Mouse (Mus musculus) kidney, embryonic 16.5 days (tissue): ENCODE measurements around the gene Dgcr8. TPM values are rescaled to one million over a fixed set of nuclear protein-coding genes. Genes with fewer than 3 reads are reported as not detected.
A peak's percentile ranks its signal among the peaks of the same experiment; 100 is the strongest.

Experiments used
- ATAC-seq: fragments of 200-750 bp; cut with Nextera tagmentation; 2 replicates; pipeline ENCODE4 v1.8.0; 2017; ENCODE audit warnings: moderate TSS enrichment; ENCODE audit not compliant: low FRiP score, low TSS enrichment
- H3K27ac ChIP-seq: fragments of 300-500 bp; sonication (generic); 2 replicates; pipeline ENCODE4 v1.5.1; 2014; ENCODE audit warnings: low read length
- H3K27me3 ChIP-seq: fragments of 300-500 bp; sonication (generic); 2 replicates; pipeline ENCODE4 v1.6.1; 2014; ENCODE audit warnings: low read length, control low read depth, mixed read lengths; ENCODE audit not compliant: insufficient read depth
- H3K36me3 ChIP-seq: fragments of 300-500 bp; sonication (generic); 2 replicates; pipeline ENCODE4 v1.6.1; 2014; ENCODE audit warnings: low read length, control low read depth, mixed read lengths; ENCODE audit not compliant: insufficient read depth
- H3K4me1 ChIP-seq: fragments of 300-500 bp; sonication (generic); 2 replicates; pipeline ENCODE4 v1.6.1; 2014; ENCODE audit warnings: low read length, control low read depth, mixed read lengths; ENCODE audit not compliant: insufficient read depth
- H3K4me2 ChIP-seq: fragments of 300-500 bp; sonication (generic); replicated peaks from 2 replicates; pipeline ENCODE4 v1.6.1; 2014; ENCODE audit warnings: low read depth, low read length
- H3K4me3 ChIP-seq: fragments of 300-500 bp; sonication (generic); 2 replicates; pipeline ENCODE4 v1.5.1; 2014; ENCODE audit warnings: mild to moderate bottlenecking, low read length
- H3K9ac ChIP-seq: fragments of 300-500 bp; sonication (generic); replicated peaks from 2 replicates; pipeline ENCODE4 v1.6.1; 2014; ENCODE audit warnings: low read length
- H3K9me3 ChIP-seq: fragments of 300-500 bp; sonication (generic); 2 replicates; pipeline ENCODE4 v1.6.1; 2016; ENCODE audit warnings: low read length, control low read depth
- WGBS: fragments of 180-500 bp; shearing (Covaris S2); extraction: QIAGEN DNeasy Blood & Tissue Kit; methylation state at CpG from one replicate; pipeline ENCODE4 v1.1.7; 2014; 5-methylcytosine and 5-hydroxymethylcytosine counted together
- microRNA counts: library from miRNA; unstranded; fragments of <30 nt; microRNA quantifications from one replicate; lab custom pipeline; 2016
- microRNA-seq: library from miRNA; unstranded; fragments of <30 nt; microRNA quantifications from one replicate; pipeline ENCODE4, GENCODE M21; 2016
- polyA plus RNA-seq: library from polyadenylated mRNA; unstranded; fragments of >200 nt; fragmentation: Nextera tagmentation; extraction: Ambion mirVana; gene quantifications from 2 replicates; pipeline ENCODE4 v1.2.1, GENCODE M21; 2015

The Dgcr8 gene
- polyA plus RNA-seq, 1 experiment from 2014 or later, result 33.9 TPM

DNA sequence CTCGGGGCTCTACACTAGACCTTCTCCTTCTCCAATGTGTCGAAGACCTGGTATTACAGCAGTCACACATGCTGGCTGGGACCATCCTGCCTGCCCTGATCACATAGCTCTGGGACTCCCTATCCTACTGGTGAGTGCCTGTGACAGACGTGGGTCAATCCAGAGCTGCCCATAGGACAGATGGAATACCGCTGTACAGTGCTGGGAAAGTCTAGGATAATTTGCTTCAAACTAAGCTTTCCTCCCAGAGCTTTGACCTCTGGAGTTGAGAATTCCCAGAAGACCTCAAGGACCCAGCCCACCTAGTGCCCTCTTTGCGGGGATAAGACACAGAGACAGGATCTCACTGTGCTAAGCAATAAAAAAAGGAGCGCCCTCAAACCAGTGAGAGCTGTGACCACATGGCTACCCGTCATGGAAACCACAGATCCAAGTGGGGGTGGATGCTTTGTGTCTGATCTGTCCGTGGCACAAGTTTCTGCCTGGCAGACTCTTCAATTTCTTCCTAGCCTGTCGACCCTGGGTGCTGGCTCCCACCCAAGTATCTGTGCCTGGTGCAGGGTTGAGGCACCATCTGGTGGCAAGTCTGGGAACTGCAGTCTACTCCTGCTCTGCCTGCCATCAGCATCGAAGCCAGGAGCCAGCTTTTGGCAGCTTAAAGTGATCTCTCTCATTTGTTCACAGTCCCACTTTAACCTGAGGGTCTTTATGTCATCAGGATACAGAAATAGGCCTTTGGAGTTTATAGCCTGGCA, 77.5 kb downstream of the Dgcr8 start:
- H3K4me3 ChIP-seq, result no peak overlapping the region
- no peak overlapping the region for H3K9ac ChIP-seq
- no peaks in the 10 kb centered on the region for H3K9me3 ChIP-seq
- H3K4me1 ChIP-seq, result no peaks in the 10 kb centered on the region
- 41% methylated on average over 10 of the region's 10 CpGs for WGBS
- no peak overlapping the region for H3K27ac ChIP-seq
- no peaks in the 10 kb centered on the region for H3K36me3 ChIP-seq
- ATAC-seq, result peak; percentile 57; the same call in 1 of the 2 replicates
- no peaks in the 10 kb centered on the region for H3K27me3 ChIP-seq
- no peak overlapping the region for H3K4me2 ChIP-seq

- Histone ChIP-seq H3K9ac (no peak overlapping the region), H3K9me3 (no peaks in the 10 kb centered on the region), H3K27me3 (no peaks in the 10 kb centered on the region), H3K36me3 (no peaks in the 10 kb centered on the region), H3K4me1 (no peaks in the 10 kb centered on the region), H3K4me3 (no peak overlapping the region), H3K4me2 (no peak overlapping the region), H3K27ac (no peak overlapping the region)
- ATAC-seq, result peak; percentile 16; the same call in 1 of the 2 replicates
- WGBS, result 20% methylated on average over 8 of the region's 8 CpGs
Measured at GRCm38 (mm10) chr16:18210701-18211416, 78.2 kb downstream of the Dgcr8 start.

MicroRNA genes within 50 kb of the gene (microRNA counts, 519-probe panel; counts per million panel counts)
- microRNA mmu-miR-1306 (lab: Ali Mortazavi, UCI) (1,765 counts per million, percentile 45 among the panel's probes with 10 or more counts), microRNA mmu-miR-185 (lab: Ali Mortazavi, UCI) (3,003 counts per million, percentile 71 among the panel's probes with 10 or more counts)

Small RNA genes within 50 kb of the gene (microRNA-seq; reads per million reads assigned to microRNA genes)
- gene Gm24572, result 0.95 reads per million
- gene Mir1306, result 192 reads per million, percentile 64 among the genes with 10 or more reads in this experiment
- gene Mir185, result 182 reads per million, percentile 63 among the genes with 10 or more reads in this experiment

Other genes with a start within 250 kb of the Dgcr8 start
- gene Dgcr6, start 236.4 kb downstream of the Dgcr8 start, polyA plus RNA-seq, result 103 and 104 TPM in 2 replicates
- gene Prodh, start 199.0 kb downstream of the Dgcr8 start, polyA plus RNA-seq, result 22.3 and 23.0 TPM in 2 replicates
- gene Rtn4r, start 161.6 kb downstream of the Dgcr8 start, polyA plus RNA-seq, result 1.0 and 3.4 TPM in 2 replicates
- not detected in 2 replicates for gene Ccdc188, start 71.4 kb downstream of the Dgcr8 start, polyA plus RNA-seq
- 8.9 and 11.6 TPM in 2 replicates for gene Zdhhc8, start 54.1 kb downstream of the Dgcr8 start, polyA plus RNA-seq
- 117 and 119 TPM in 2 replicates for gene Trmt2a, start 40.6 kb downstream of the Dgcr8 start, polyA plus RNA-seq
- gene Ranbp1, start 40.5 kb downstream of the Dgcr8 start, polyA plus RNA-seq, result 508 and 585 TPM in 2 replicates
- 2.1 TPM in 1 of 2 replicates, not detected in the other for gene Gm49776, start 30.9 kb downstream of the Dgcr8 start, polyA plus RNA-seq
- 29.1 and 31.0 TPM in 2 replicates for gene Tango2, start 58.9 kb upstream of the Dgcr8 start, polyA plus RNA-seq
- 31.0 and 31.2 TPM in 2 replicates for gene Arvcf, start 58.9 kb upstream of the Dgcr8 start, polyA plus RNA-seq
- gene Txnrd2, start 137.1 kb upstream of the Dgcr8 start, polyA plus RNA-seq, result 33.7 and 35.2 TPM in 2 replicates
- gene Comt, start 137.6 kb upstream of the Dgcr8 start, polyA plus RNA-seq, result 119 and 127 TPM in 2 replicates
- 19.1 and 19.7 TPM in 2 replicates for gene Gnb1l, start 209.5 kb upstream of the Dgcr8 start, polyA plus RNA-seq
- gene Rtl10, start 209.7 kb upstream of the Dgcr8 start, polyA plus RNA-seq, result 3.3 and 4.3 TPM in 2 replicates